Mouse (Mus musculus) embryonic facial prominence, embryonic 15.5 days (tissue): ENCODE results near the gene Rgs6. TPM values are rescaled to one million over a fixed set of nuclear protein-coding genes. Genes with fewer than 3 reads are reported as not detected.

ENCODE experiments used
- ATAC-seq: fragments of 200-750 bp; cut with Nextera tagmentation; 2 replicates; pipeline ENCODE4 v1.8.0; 2017; ENCODE audit warnings: low read depth, moderate TSS enrichment; ENCODE audit not compliant: insufficient number of reproducible peaks, low FRiP score, low TSS enrichment
- H3K27ac ChIP-seq: fragments of 300-500 bp; sonication (generic); replicated peaks from 2 replicates; pipeline ENCODE4 v1.5.1; 2015; ENCODE audit warnings: mild to moderate bottlenecking, inconsistent platforms
- H3K27me3 ChIP-seq: fragments of 300-500 bp; sonication (generic); 2 replicates; pipeline ENCODE4 v1.6.1; 2015; ENCODE audit warnings: inconsistent platforms
- H3K36me3 ChIP-seq: fragments of 300-500 bp; sonication (generic); 2 replicates; pipeline ENCODE4 v1.6.1; 2015; ENCODE audit warnings: mild to moderate bottlenecking, inconsistent platforms
- H3K4me1 ChIP-seq: fragments of 300-500 bp; sonication (generic); 2 replicates; pipeline ENCODE4 v1.6.1; 2015; ENCODE audit warnings: inconsistent platforms
- H3K4me2 ChIP-seq: fragments of 300-500 bp; sonication (generic); replicated peaks from 2 replicates; pipeline ENCODE4 v1.6.1; 2015; ENCODE audit warnings: mild to moderate bottlenecking, inconsistent platforms
- H3K4me3 ChIP-seq: fragments of 300-500 bp; sonication (generic); replicated peaks from 2 replicates; pipeline ENCODE4 v1.5.1; 2015; ENCODE audit warnings: mild to moderate bottlenecking, inconsistent platforms
- H3K9ac ChIP-seq: fragments of 300-500 bp; sonication (generic); 2 replicates; pipeline ENCODE4 v1.6.1; 2015; ENCODE audit warnings: inconsistent platforms
- H3K9me3 ChIP-seq: fragments of 300-500 bp; sonication (generic); replicated peaks from 2 replicates; pipeline ENCODE4 v1.6.1; 2016; ENCODE audit warnings: inconsistent platforms
- WGBS: fragments of 180-500 bp; shearing (Covaris S2); methylation state at CpG from one replicate; pipeline ENCODE4 v1.1.7; 2015; 5-methylcytosine and 5-hydroxymethylcytosine counted together
- polyA plus RNA-seq: library from polyadenylated mRNA; unstranded; fragments of >200 nt; fragmentation: Nextera tagmentation; extraction: Ambion mirVana; gene quantifications from 2 replicates; pipeline ENCODE4 v1.2.1, GENCODE M21; 2015

Rgs6 gene
- polyA plus RNA-seq, 1 experiment from 2014 or later = 5.3 TPM

GRCm38 (mm10) chr12:82978275-82978674 is 390.2 kb downstream of the Rgs6 start:
- H3K27ac ChIP-seq = no peak overlapping the region
- no peaks in the 10 kb centered on the region for H3K4me1 ChIP-seq
- no peaks in the 10 kb centered on the region for H3K9me3 ChIP-seq
- no peak overlapping the region for H3K4me2 ChIP-seq
- no peak overlapping the region for H3K9ac ChIP-seq
- no peak for ATAC-seq
- no peaks in the 10 kb centered on the region for H3K27me3 ChIP-seq
- no peak overlapping the region for H3K4me3 ChIP-seq
- H3K36me3 ChIP-seq = no peaks in the 10 kb centered on the region
- WGBS = 81% methylated on average over 3 of the region's 3 CpGs

GRCm38 (mm10) chr12:82982716-82983115 is 394.6 kb downstream of the Rgs6 start:
- H3K9me3 ChIP-seq = no peaks in the 10 kb centered on the region
- peaks cover 1% of the 10 kb centered on the region; the same call in 1 of the 2 replicates for H3K4me1 ChIP-seq
- ATAC-seq = no peak
- no peak overlapping the region for H3K27ac ChIP-seq
- H3K4me3 ChIP-seq = no peak overlapping the region
- H3K36me3 ChIP-seq = no peaks in the 10 kb centered on the region
- WGBS = 93% methylated on average over 4 of the region's 4 CpGs
- H3K27me3 ChIP-seq = no peaks in the 10 kb centered on the region
- H3K4me2 ChIP-seq = no peak overlapping the region
- H3K9ac ChIP-seq = no peak overlapping the region

- Histone ChIP-seq H3K4me2 (no peak overlapping the region), H3K4me3 (no peak overlapping the region), H3K9ac (no peak overlapping the region), H3K9me3 (no peaks in the 10 kb centered on the region), H3K27me3 (no peaks in the 10 kb centered on the region), H3K4me1 (peaks cover 3% of the 10 kb centered on the region; the same call in 1 of the 2 replicates), H3K36me3 (no peaks in the 10 kb centered on the region), H3K27ac (no peak overlapping the region)
- WGBS = 74% methylated on average over 8 of the region's 8 CpGs
- no peak for ATAC-seq
These were observed 397.2 kb downstream of the Rgs6 start for GRCm38 (mm10) chr12:82985300-82985699.

- Histone ChIP-seq H3K4me2 (no peak overlapping the region), H3K36me3 (no peaks in the 10 kb centered on the region), H3K27ac (no peak overlapping the region), H3K4me3 (no peak overlapping the region), H3K4me1 (peaks cover 3% of the 10 kb centered on the region; the same call in 1 of the 2 replicates), H3K9ac (no peak overlapping the region), H3K9me3 (no peaks in the 10 kb centered on the region), H3K27me3 (no peaks in the 10 kb centered on the region)
- 87% methylated on average over 1 of the region's 1 CpGs for WGBS
- ATAC-seq = no peak
These were observed 399.6 kb downstream of the Rgs6 start for GRCm38 (mm10) chr12:82987661-82988060.

GRCm38 (mm10) chr12:82993905-82994304 is 405.8 kb downstream of the Rgs6 start:
- H3K9ac ChIP-seq = no peak overlapping the region
- H3K9me3 ChIP-seq = no peaks in the 10 kb centered on the region
- H3K27me3 ChIP-seq = no peaks in the 10 kb centered on the region
- no peaks in the 10 kb centered on the region for H3K4me1 ChIP-seq
- H3K36me3 ChIP-seq = no peaks in the 10 kb centered on the region
- no peak overlapping the region for H3K4me3 ChIP-seq
- no peak overlapping the region for H3K27ac ChIP-seq
- H3K4me2 ChIP-seq = no peak overlapping the region
- no peak for ATAC-seq
- 53% methylated on average over 4 of the region's 4 CpGs for WGBS

GRCm38 (mm10) chr12:82996775-82997174 is 408.7 kb downstream of the Rgs6 start:
- Histone ChIP-seq H3K4me3 (no peak overlapping the region), H3K27ac (no peak overlapping the region), H3K9ac (no peak overlapping the region)

GRCm38 (mm10) chr12:82998682-82999332 is 410.7 kb downstream of the Rgs6 start:
- no peak for ATAC-seq
- no peak overlapping the region for H3K27ac ChIP-seq
- H3K9me3 ChIP-seq = no peaks in the 10 kb centered on the region
- 83% methylated on average over 10 of the region's 10 CpGs for WGBS
- H3K4me1 ChIP-seq = no peaks in the 10 kb centered on the region
- H3K4me2 ChIP-seq = no peak overlapping the region
- no peak overlapping the region for H3K4me3 ChIP-seq
- no peak overlapping the region for H3K9ac ChIP-seq
- no peaks in the 10 kb centered on the region for H3K27me3 ChIP-seq
- H3K36me3 ChIP-seq = no peaks in the 10 kb centered on the region

More at GRCm38 (mm10) chr12:82996775-82997174, 408.7 kb downstream of the Rgs6 start:
- no peak overlapping the region for H3K4me2 ChIP-seq
- H3K4me1 ChIP-seq = no peaks in the 10 kb centered on the region
- no peak for ATAC-seq
- H3K36me3 ChIP-seq = no peaks in the 10 kb centered on the region
- H3K27me3 ChIP-seq = no peaks in the 10 kb centered on the region
- no peaks in the 10 kb centered on the region for H3K9me3 ChIP-seq
- WGBS = 43% methylated on average over 4 of the region's 4 CpGs

- H3K36me3 ChIP-seq = no peaks in the 10 kb centered on the region
- 82% methylated on average over 7 of the region's 7 CpGs for WGBS
These were observed 411.4 kb downstream of the Rgs6 start for GRCm38 (mm10) chr12:82999333-83000032.

GRCm38 (mm10) chr12:83000033-83000570 is 412.0 kb downstream of the Rgs6 start:
- no peaks in the 10 kb centered on the region for H3K27me3 ChIP-seq
- no peak overlapping the region for H3K4me2 ChIP-seq

More at GRCm38 (mm10) chr12:82999333-83000032, 411.4 kb downstream of the Rgs6 start:
- H3K27me3 ChIP-seq = no peaks in the 10 kb centered on the region
- no peak for ATAC-seq
- no peaks in the 10 kb centered on the region for H3K4me1 ChIP-seq
- H3K4me2 ChIP-seq = no peak overlapping the region
- H3K4me3 ChIP-seq = no peak overlapping the region
- no peak overlapping the region for H3K27ac ChIP-seq
- H3K9me3 ChIP-seq = no peaks in the 10 kb centered on the region
- no peak overlapping the region for H3K9ac ChIP-seq

DNA sequence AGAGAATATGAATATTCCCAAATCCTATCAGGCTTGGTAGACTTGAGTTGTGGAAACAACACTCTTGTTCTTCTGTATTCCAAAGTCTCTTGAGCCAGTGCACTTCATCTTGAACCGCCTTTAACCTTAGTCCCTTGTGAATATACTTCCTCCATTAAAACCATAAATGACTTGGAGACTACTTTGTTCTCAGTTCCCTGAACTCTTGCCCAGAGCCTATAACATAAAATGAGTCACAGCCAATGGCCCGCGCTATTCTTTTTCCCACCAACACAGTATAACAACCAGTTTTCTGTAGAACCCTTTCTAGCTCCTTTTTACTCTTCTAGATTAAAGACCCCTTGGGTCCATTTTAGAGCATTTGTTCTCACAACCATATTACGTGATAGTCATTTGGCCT is 412.9 kb downstream of the Rgs6 start:
- no peak for ATAC-seq
- H3K27ac ChIP-seq = no peak overlapping the region

More at GRCm38 (mm10) chr12:83000033-83000570, 412.0 kb downstream of the Rgs6 start:
- H3K9ac ChIP-seq = no peak overlapping the region
- no peak overlapping the region for H3K27ac ChIP-seq
- no peak overlapping the region for H3K4me3 ChIP-seq
- 83% methylated on average over 11 of the region's 11 CpGs for WGBS
- no peaks in the 10 kb centered on the region for H3K4me1 ChIP-seq
- no peaks in the 10 kb centered on the region for H3K9me3 ChIP-seq
- no peaks in the 10 kb centered on the region for H3K36me3 ChIP-seq
- no peak for ATAC-seq

GRCm38 (mm10) chr12:83004014-83004682 is 416.1 kb downstream of the Rgs6 start:
- 61% methylated on average over 9 of the region's 9 CpGs for WGBS
- Histone ChIP-seq H3K4me2 (no peak overlapping the region), H3K27me3 (no peaks in the 10 kb centered on the region), H3K4me3 (no peak overlapping the region), H3K4me1 (no peaks in the 10 kb centered on the region), H3K9ac (no peak overlapping the region), H3K36me3 (no peaks in the 10 kb centered on the region), H3K27ac (no peak overlapping the region), H3K9me3 (no peaks in the 10 kb centered on the region)
- no peak for ATAC-seq

More for the DNA sequence above, 412.9 kb downstream of the Rgs6 start:
- H3K4me3 ChIP-seq = no peak overlapping the region
- H3K27me3 ChIP-seq = no peaks in the 10 kb centered on the region
- H3K9me3 ChIP-seq = no peaks in the 10 kb centered on the region
- H3K36me3 ChIP-seq = no peaks in the 10 kb centered on the region
- 89% methylated on average over 4 of the region's 4 CpGs for WGBS
- no peak overlapping the region for H3K9ac ChIP-seq
- H3K4me1 ChIP-seq = no peaks in the 10 kb centered on the region
- no peak overlapping the region for H3K4me2 ChIP-seq
